34 mouse cellular contexts compared by ENCODE assay signal in genomic region chr5:98229456-98229855, GRCm38 (mm10). TPM values are rescaled to one million over a fixed set of nuclear protein-coding genes. Genes with fewer than 3 reads are reported as not detected.
DNase-seq lines count a peak whose midpoint lies in the region; ATAC-seq and TF ChIP-seq lines count a peak whose summit lies in the region.
"Had no signal": no experiment of that assay in that cellular context is flagged by ENCODE, and none has a peak within 500 bp of the region (broad histone marks: within the 10 kb centered on the region; RNA-seq: fewer than 3 reads in every experiment).

No protein-coding gene starts in this region.

- no peak overlapping the region for H3K27ac ChIP-seq in midbrain, postnatal 0 days (ENCODE audit: low read depth, low read length)
- no peak overlapping the region for H3K27ac ChIP-seq in midbrain, embryonic 10.5 days (replicated peaks)
- H3K27ac ChIP-seq in lung, postnatal 0 days (ENCODE audit: low read length): no peak overlapping the region
- H3K27ac ChIP-seq: embryonic facial prominence, embryonic 10.5 days; embryonic facial prominence, embryonic 15.5 days; forebrain, embryonic 13.5 days; heart, adult 2 months; kidney, postnatal 0 days; limb, embryonic 12.5 days; lung, embryonic 15.5 days; midbrain, embryonic 13.5 days had no signal

- no peaks in the 10 kb centered on the region for H3K36me3 ChIP-seq in midbrain, postnatal 0 days (ENCODE audit: insufficient read depth, low read length)
- H3K36me3 ChIP-seq in midbrain, embryonic 10.5 days: no peaks in the 10 kb centered on the region
- no peaks in the 10 kb centered on the region for H3K36me3 ChIP-seq in lung, postnatal 0 days (ENCODE audit: insufficient read depth, low read length)
- H3K36me3 ChIP-seq: embryonic facial prominence, embryonic 10.5 days; embryonic facial prominence, embryonic 15.5 days; heart, embryonic 12.5 days; limb, embryonic 12.5 days; lung, embryonic 15.5 days; midbrain, embryonic 13.5 days had no signal

- TF ChIP-seq EP300 in lung, postnatal 0 days (IDR thresholded peaks at IDR 0.05): no peak

- no peaks in the 10 kb centered on the region for H3K4me1 ChIP-seq in midbrain, postnatal 0 days (ENCODE audit: insufficient read depth, low read length)
- no peaks in the 10 kb centered on the region for H3K4me1 ChIP-seq in midbrain, embryonic 10.5 days
- H3K4me1 ChIP-seq in lung, postnatal 0 days (ENCODE audit: insufficient read depth, low read depth, low read length): no peaks in the 10 kb centered on the region
- H3K4me1 ChIP-seq: embryonic facial prominence, embryonic 10.5 days; embryonic facial prominence, embryonic 15.5 days; forebrain, embryonic 13.5 days; heart, embryonic 12.5 days; limb, embryonic 12.5 days; lung, embryonic 15.5 days; megakaryocyte, embryonic 14.5 days; midbrain, embryonic 13.5 days had no signal

- 80% methylated on average over 6 of the region's 6 CpGs for WGBS in midbrain, postnatal 0 days
- 83% methylated on average over 6 of the region's 6 CpGs for WGBS in midbrain, embryonic 10.5 days
- WGBS in lung, postnatal 0 days: 72% methylated on average over 6 of the region's 6 CpGs

- ATAC-seq in midbrain, postnatal 0 days (ENCODE audit: low FRiP score): no peak
- no peak for ATAC-seq in lung, postnatal 0 days
- ATAC-seq: forebrain, embryonic 13.5 days; intestine, embryonic 16.5 days; midbrain, embryonic 13.5 days had no signal

- H3K4me3 ChIP-seq in midbrain, postnatal 0 days (ENCODE audit: low read depth, low read length): no peak overlapping the region
- H3K4me3 ChIP-seq in midbrain, embryonic 10.5 days: no peak overlapping the region
- H3K4me3 ChIP-seq in lung, postnatal 0 days (ENCODE audit: low read depth, low read length): no peak overlapping the region
- H3K4me3 ChIP-seq: embryonic facial prominence, embryonic 10.5 days; embryonic facial prominence, embryonic 15.5 days; forebrain, embryonic 13.5 days; heart, adult 2 months; heart, embryonic 12.5 days; limb, embryonic 12.5 days; lung, embryonic 15.5 days; megakaryocyte, embryonic 14.5 days; midbrain, embryonic 13.5 days had no signal

- no peak overlapping the region for H3K9ac ChIP-seq in midbrain, postnatal 0 days (replicated peaks; ENCODE audit: low read length, poor library complexity, severe bottlenecking)
- no peak overlapping the region for H3K9ac ChIP-seq in lung, postnatal 0 days (replicated peaks; ENCODE audit: low read depth)
- H3K9ac ChIP-seq: embryonic facial prominence, embryonic 15.5 days; forebrain, embryonic 13.5 days; heart, embryonic 12.5 days; limb, embryonic 12.5 days; lung, embryonic 15.5 days; midbrain, embryonic 13.5 days had no signal

- no peaks in the 10 kb centered on the region for H3K27me3 ChIP-seq in midbrain, postnatal 0 days (ENCODE audit: insufficient read depth, low read length)
- no peaks in the 10 kb centered on the region for H3K27me3 ChIP-seq in midbrain, embryonic 10.5 days (ENCODE audit: low read depth, poor library complexity, severe bottlenecking)
- no peaks in the 10 kb centered on the region for H3K27me3 ChIP-seq in lung, postnatal 0 days (replicated peaks; ENCODE audit: insufficient read depth, low read length)
- H3K27me3 ChIP-seq: embryonic facial prominence, embryonic 15.5 days; forebrain, embryonic 13.5 days; heart, embryonic 12.5 days; limb, embryonic 12.5 days; lung, embryonic 15.5 days; megakaryocyte, embryonic 14.5 days; midbrain, embryonic 13.5 days had no signal

- no peak for TF ChIP-seq CTCF in midbrain, postnatal 0 days (IDR thresholded peaks at IDR 0.05)
- TF ChIP-seq CTCF in lung, postnatal 0 days (IDR thresholded peaks at IDR 0.05): no peak

- 0 out of 2 replicates have a peak, but pooled peaks cover 4% of the 10 kb centered on the region for H3K9me3 ChIP-seq in midbrain, postnatal 0 days (ENCODE audit: low read length)
- peaks cover 5% of the 10 kb centered on the region; the same call in 1 of the 2 replicates for H3K9me3 ChIP-seq in midbrain, embryonic 10.5 days (replicated peaks)
- H3K9me3 ChIP-seq in lung, postnatal 0 days (ENCODE audit: low read length): no peaks in the 10 kb centered on the region
- H3K9me3 ChIP-seq: embryonic facial prominence, embryonic 10.5 days; embryonic facial prominence, embryonic 15.5 days; forebrain, embryonic 13.5 days; heart, embryonic 12.5 days; limb, embryonic 12.5 days; lung, embryonic 15.5 days; megakaryocyte, embryonic 14.5 days; midbrain, embryonic 13.5 days had no signal

- peak; percentile 32 for DNase-seq in midbrain, postnatal 0 days (ENCODE audit: low spot score)
- no peak for DNase-seq in midbrain, embryonic 10.5 days (ENCODE audit: low spot score)
- DNase-seq in cerebellum, adult 18-20 months: peak; percentile 74 to 76
- peak; percentile 87 to 92 for DNase-seq in cerebellum, postnatal 10 days
- no peak for DNase-seq in lung, postnatal 0 days (ENCODE audit: low spot score)
- DNase-seq in thymus, adult 18-20 months: no peak
- DNase-seq in lung, postnatal 4 days: no peak
- DNase-seq: adrenal gland, postnatal 25 days; B cell, adult 2 months; gastrocnemius, postnatal 25 days; heart, adult 2 months; kidney, adult 8-10 months; layer of hippocampus, adult 9-11 months; lung, postnatal 36 days; retina, postnatal 1 day; right cerebral cortex, postnatal 14 days; thymus, postnatal 25 days had no signal

- no peak overlapping the region for H3K4me2 ChIP-seq in midbrain, postnatal 0 days (ENCODE audit: low read depth, low read length, poor library complexity, severe bottlenecking)
- no peak overlapping the region for H3K4me2 ChIP-seq in lung, postnatal 0 days (replicated peaks; ENCODE audit: low read depth, low read length)
- H3K4me2 ChIP-seq: embryonic facial prominence, embryonic 15.5 days; forebrain, embryonic 13.5 days; heart, embryonic 12.5 days; limb, embryonic 12.5 days; liver, embryonic 11.5 days; lung, embryonic 15.5 days; midbrain, embryonic 13.5 days had no signal

RNA-seq across cellular contexts. Expression of gene Fgf5, which starts 24.5 kb away (rescaled TPM):
- 1.1 TPM in 2 replicates for total RNA-seq in midbrain, postnatal 0 days (2014; rRNA removed)
- polyA plus RNA-seq in midbrain, postnatal 0 days (2015; fragmentation: Nextera tagmentation; extraction: Ambion mirVana): 0.32 and 0.88 TPM in 2 replicates
- 0.07 and 0.10 TPM in 2 replicates for polyA plus RNA-seq in midbrain, embryonic 10.5 days (2016; fragmentation: Nextera tagmentation; extraction: Ambion mirVana)
- 0.26 and 0.33 TPM in 2 replicates for polyA plus RNA-seq in lung, postnatal 0 days (2015; fragmentation: Nextera tagmentation; extraction: Ambion mirVana)
- total RNA-seq: adrenal gland, adult 18-20 months; adrenal gland, postnatal 25 days; heart, adult 2 months; hematopoietic stem cell, adult 5-6 weeks; monocyte, adult 5-6 weeks had no signal
- polyA plus RNA-seq: heart, adult 2 months; heart, postnatal 0 days; kidney, postnatal 0 days; small intestine, adult 2 months; testis, adult 2 months had no signal

Comparison
In these comparisons a context has a peak if more than half of its experiments do, and no peak if none do; other contexts are left out.
1. DNase-seq: peak in midbrain, postnatal 0 days (single experiment), cerebellum, adult 18-20 months (2 of 2) and cerebellum, postnatal 10 days (2 of 2); none in midbrain, embryonic 10.5 days (single experiment), lung, postnatal 0 days (single experiment), thymus, adult 18-20 months (0 of 2) and lung, postnatal 4 days (0 of 2).